Mouse (Mus musculus) granulocyte monocyte progenitor cell, adult 5-6 weeks (primary cell): ENCODE data around the gene Gm5269. TPM values are rescaled to one million over a fixed set of nuclear protein-coding genes. Genes with fewer than 3 reads are reported as not detected.

Experiments
- total RNA-seq, 2 experiments: library from RNA; stranded (forward) in 1 of 2; stranded (reverse) in 1 of 2; fragments of 200-712, 200-1000 nt in 1 of 2; fragments of >200 nt in 1 of 2; fragmentation: Nextera tagmentation in 1 of 2; gene quantifications; 2 replicates each; pipeline ENCODE4 v1.2.3; 2014 to 2017

Gm5269 gene
- total RNA-seq, 2 experiments from 2014 or later, result not detected

Other genes with a start within 250 kb of the Gm5269 start
- 87.2 and 136 TPM in 2 replicates for gene Wdr75, start 95.1 kb downstream of the Gm5269 start, total RNA-seq (2014; fragmentation: Nextera tagmentation)
- gene Wdr75, start 95.1 kb downstream of the Gm5269 start, total RNA-seq (2017), result 102 and 114 TPM in 2 replicates
- gene Slc40a1, start 36.2 kb upstream of the Gm5269 start, total RNA-seq (2014; fragmentation: Nextera tagmentation), result 4.6 and 11.2 TPM in 2 replicates
- 8.6 and 10.6 TPM in 2 replicates for gene Slc40a1, start 36.2 kb upstream of the Gm5269 start, total RNA-seq (2017)
- not detected in 2 replicates for gene Dnah7b, start 176.0 kb upstream of the Gm5269 start, total RNA-seq (2014; fragmentation: Nextera tagmentation)
- gene Dnah7b, start 176.0 kb upstream of the Gm5269 start, total RNA-seq (2017), result not detected in 2 replicates